In the genomic region with DNA sequence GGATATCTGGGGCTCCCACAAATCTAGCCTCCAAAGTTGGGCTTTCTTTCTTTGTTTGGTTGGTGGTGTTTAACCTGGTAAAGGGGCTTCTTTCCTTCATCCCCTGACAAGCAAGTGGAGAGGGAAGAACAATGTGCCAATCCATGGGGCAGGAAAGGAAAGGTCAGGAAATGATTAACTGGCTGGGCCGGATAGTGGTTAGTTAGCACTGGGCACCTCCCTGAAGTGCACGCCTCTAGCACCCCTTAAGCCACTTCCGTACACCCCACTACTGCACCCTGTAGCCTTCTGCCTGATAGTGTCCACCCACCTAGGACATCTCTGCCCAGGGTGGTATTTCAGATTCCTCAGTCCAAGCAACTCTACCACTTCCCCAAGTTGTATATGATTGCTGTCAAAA, we compare ENCODE assay signal across 8 mouse cellular contexts. TPM values are rescaled to one million over a fixed set of nuclear protein-coding genes. Genes with fewer than 3 reads are reported as not detected.
DNase-seq lines count a peak whose midpoint lies in the region; ATAC-seq and TF ChIP-seq lines count a peak whose summit lies in the region.

No protein-coding gene starts in this region.

- ATAC-seq in midbrain, embryonic 12.5 days (ENCODE audit: low FRiP score, low read depth) = no peak
- ATAC-seq in midbrain, embryonic 11.5 days (ENCODE audit: low FRiP score) = no peak
- ATAC-seq in granulocyte monocyte progenitor cell, adult 5-6 weeks (replicated peaks; ENCODE audit: poor library complexity, severe bottlenecking) = 0 out of 2 replicates have a peak, but pooled peaks have one; percentile 24
- no peak for ATAC-seq in neural tube, embryonic 13.5 days (ENCODE audit: low read depth)

- peaks cover 13% of the 10 kb centered on the region for H3K27me3 ChIP-seq in midbrain, embryonic 12.5 days
- H3K27me3 ChIP-seq in midbrain, embryonic 11.5 days (ENCODE audit: control insufficient read depth, insufficient read depth, low read length) = peaks cover 2% of the 10 kb centered on the region; the same call in 1 of the 2 replicates
- H3K27me3 ChIP-seq in neural tube, embryonic 13.5 days = 0 out of 2 replicates have a peak, but pooled peaks cover 7% of the 10 kb centered on the region

- H3K36me3 ChIP-seq in midbrain, embryonic 12.5 days = no peaks in the 10 kb centered on the region
- H3K36me3 ChIP-seq in midbrain, embryonic 11.5 days (ENCODE audit: control insufficient read depth, insufficient read depth, low read length) = no peaks in the 10 kb centered on the region
- no peaks in the 10 kb centered on the region for H3K36me3 ChIP-seq in neural tube, embryonic 13.5 days

- H3K4me1 ChIP-seq in midbrain, embryonic 12.5 days = peaks cover 47% of the 10 kb centered on the region
- peaks cover 18% of the 10 kb centered on the region for H3K4me1 ChIP-seq in midbrain, embryonic 11.5 days (ENCODE audit: control insufficient read depth, insufficient read depth, low read length)
- H3K4me1 ChIP-seq in neural tube, embryonic 13.5 days (replicated peaks) = peaks cover 55% of the 10 kb centered on the region

- intact Hi-C loops in left cerebral cortex, adult 2 months (cut with DNase I) = loop anchor here (5.0 to 10.0 kb wide), 3 partner anchors 82 to 329 kb away; a partner anchor contains a TSS

- H3K27ac ChIP-seq in midbrain, embryonic 12.5 days (replicated peaks) = no peak overlapping the region
- no peak overlapping the region for H3K27ac ChIP-seq in midbrain, embryonic 11.5 days (ENCODE audit: low read depth, low read length)
- H3K27ac ChIP-seq in neural tube, embryonic 13.5 days (replicated peaks) = peak overlapping the region; percentile 65; the same call in 1 of the 2 replicates
- H3K27ac ChIP-seq in left cerebral cortex, adult 2 months = no peak overlapping the region

- no peak for DNase-seq in midbrain, embryonic 11.5 days (ENCODE audit: low spot score, missing footprints)
- peak; percentile 45 to 63 for DNase-seq in kidney, postnatal 4 days
- DNase-seq in left cerebral cortex, adult 2 months (ENCODE audit: extremely low spot score in 1 of 2, low spot score in 2 of 2) = no peak
- no peak for DNase-seq in layer of hippocampus, postnatal 10 days (ENCODE audit: low spot score in 2 of 2)
- DNase-seq in right cerebral cortex, postnatal 36 days (ENCODE audit: low spot score in 2 of 2) = no peak

- TF ChIP-seq CTCF in left cerebral cortex, adult 2 months (IDR thresholded peaks at IDR 0.05) = no peak

- no peak overlapping the region for H3K9ac ChIP-seq in midbrain, embryonic 12.5 days (replicated peaks)
- H3K9ac ChIP-seq in midbrain, embryonic 11.5 days (ENCODE audit: low read length) = no peak overlapping the region
- no peak overlapping the region for H3K9ac ChIP-seq in neural tube, embryonic 13.5 days

- 75% methylated on average over 3 of the region's 3 CpGs for WGBS in midbrain, embryonic 12.5 days
- 76% methylated on average over 3 of the region's 3 CpGs for WGBS in midbrain, embryonic 11.5 days
- WGBS in neural tube, embryonic 13.5 days = 55% methylated on average over 3 of the region's 3 CpGs

- peak overlapping the region; percentile 73; the same call in 1 of the 2 replicates for H3K4me2 ChIP-seq in midbrain, embryonic 12.5 days (replicated peaks)
- H3K4me2 ChIP-seq in midbrain, embryonic 11.5 days = no peak overlapping the region
- peak overlapping the region; percentile 70 for H3K4me2 ChIP-seq in neural tube, embryonic 13.5 days

- H3K9me3 ChIP-seq in midbrain, embryonic 12.5 days = no peaks in the 10 kb centered on the region
- no peaks in the 10 kb centered on the region for H3K9me3 ChIP-seq in midbrain, embryonic 11.5 days (ENCODE audit: control insufficient read depth, low read length)
- no peaks in the 10 kb centered on the region for H3K9me3 ChIP-seq in neural tube, embryonic 13.5 days

- H3K4me3 ChIP-seq in midbrain, embryonic 12.5 days = no peak overlapping the region
- H3K4me3 ChIP-seq in midbrain, embryonic 11.5 days (ENCODE audit: low read depth, low read length) = no peak overlapping the region
- no peak overlapping the region for H3K4me3 ChIP-seq in neural tube, embryonic 13.5 days
- no peak overlapping the region for H3K4me3 ChIP-seq in left cerebral cortex, adult 2 months

RNA-seq across cellular contexts. Expression of a gene that starts 1.1 kb away (rescaled TPM):
- 100 and 104 TPM in 2 replicates for polyA plus RNA-seq in midbrain, embryonic 12.5 days (2016; fragmentation: Nextera tagmentation; extraction: Ambion mirVana)
- polyA plus RNA-seq in midbrain, embryonic 11.5 days (2014; fragmentation: Nextera tagmentation; extraction: Ambion mirVana) = 104 and 106 TPM in 2 replicates
- total RNA-seq in granulocyte monocyte progenitor cell, adult 5-6 weeks (2014; fragmentation: Nextera tagmentation) = 37.4 and 72.1 TPM in 2 replicates
- total RNA-seq in granulocyte monocyte progenitor cell, adult 5-6 weeks (2017) = 50.4 and 55.5 TPM in 2 replicates
- polyA plus RNA-seq in neural tube, embryonic 13.5 days (2015; fragmentation: Nextera tagmentation; extraction: Ambion mirVana) = 74.7 and 97.3 TPM in 2 replicates
- total RNA-seq in left cerebral cortex, adult 2 months (2021) = 10 to 100 TPM; 32.5 to 40.0 TPM
- 10 to 100 TPM; 46.9 to 47.4 TPM for total RNA-seq in layer of hippocampus, postnatal 10 days (2021)

Comparison
In these comparisons a context has a peak if more than half of its experiments do, and no peak if none do; other contexts are left out.
1. DNase-seq: peak in kidney, postnatal 4 days (2 of 2); none in midbrain, embryonic 11.5 days (single experiment), left cerebral cortex, adult 2 months (0 of 2), layer of hippocampus, postnatal 10 days (0 of 2) and right cerebral cortex, postnatal 36 days (0 of 2).